ENCODE assay signal across 8 mouse cellular contexts in genomic region chr19:42026158-42026557, GRCm38 (mm10). TPM values are rescaled to one million over a fixed set of nuclear protein-coding genes. Genes with fewer than 3 reads are reported as not detected.
DNase-seq lines count a peak whose midpoint lies in the region; TF ChIP-seq lines count a peak whose summit lies in the region.

No protein-coding gene starts in this region.

- peaks cover 10% of the 10 kb centered on the region for H3K36me3 ChIP-seq in megakaryocyte, embryonic 14.5 days (replicated peaks; ENCODE audit: low read length)

- peaks cover 5% of the 10 kb centered on the region for H3K27me3 ChIP-seq in megakaryocyte, embryonic 14.5 days (replicated peaks)

- H3K4me3 ChIP-seq in left cerebral cortex, adult 2 months = no peak overlapping the region
- H3K4me3 ChIP-seq in megakaryocyte, embryonic 14.5 days (replicated peaks) = peak overlapping the region; percentile 72

- H3K4me1 ChIP-seq in megakaryocyte, embryonic 14.5 days = peaks cover 55% of the 10 kb centered on the region

- H3K27ac ChIP-seq in left cerebral cortex, adult 2 months = no peak overlapping the region

- no peaks in the 10 kb centered on the region for H3K9me3 ChIP-seq in megakaryocyte, embryonic 14.5 days

- TF ChIP-seq CTCF in left cerebral cortex, adult 2 months (IDR thresholded peaks at IDR 0.05) = peak; percentile 98

- peak; percentile 95 for DNase-seq in NIH3T3 (ENCODE audit: low read depth)
- DNase-seq in cerebellum, adult 18-20 months = peak; percentile 89 to 93
- peak; percentile 53 to 93 for DNase-seq in frontal cortex, adult 2 months (ENCODE audit: extremely low spot score in 1 of 2, low spot score in 1 of 2)
- peak; percentile 82 for DNase-seq in induced T-regulatory cell, adult 2 months (ENCODE audit: low read depth)
- peak; percentile 76 to 83 for DNase-seq in left cerebral cortex, adult 2 months (ENCODE audit: extremely low spot score in 1 of 2, low spot score in 2 of 2)
- DNase-seq in right cerebral cortex, adult 2 months (ENCODE audit: low spot score in 2 of 2) = peak; percentile 84 to 92
- DNase-seq in urinary bladder, postnatal 36 days (ENCODE audit: low spot score in 2 of 2) = peak; percentile 75 to 81

- intact Hi-C loops in left cerebral cortex, adult 2 months (cut with DNase I) = loop anchor here (2.0 to 5.0 kb wide), 2 partner anchors 45 to 129 kb away; partner anchors contain the start of genes Mms19, Rrp12 and Ubtd1

RNA-seq across cellular contexts. Expression of gene Ankrd2, which starts 9.6 kb away (rescaled TPM):
- polyA plus RNA-seq in frontal cortex, adult 2 months (2012; rRNA removed) = 0.16 and 0.55 TPM in 2 replicates
- total RNA-seq in left cerebral cortex, adult 2 months (2021) = under 1 TPM in 1 of 2 experiments, not detected in 1; 0.42 TPM
- polyA plus RNA-seq in megakaryocyte, embryonic 14.5 days (2012; ENCODE audit: insufficient read depth, low replicate concordance) = not detected in 2 replicates

RNA-seq across cellular contexts. Expression of gene Hoga1, which starts 19.3 kb away (rescaled TPM):
- 1.5 and 2.0 TPM in 2 replicates for polyA plus RNA-seq in frontal cortex, adult 2 months (2012; rRNA removed)
- 1 to 10 TPM; 4.1 to 4.2 TPM for total RNA-seq in left cerebral cortex, adult 2 months (2021)
- polyA plus RNA-seq in megakaryocyte, embryonic 14.5 days (2012; ENCODE audit: insufficient read depth, low replicate concordance) = 0.93 TPM in 1 of 2 replicates, not detected in the other

RNA-seq across cellular contexts. Expression of gene 4933411K16Rik, which starts 25.9 kb away (rescaled TPM):
- polyA plus RNA-seq in frontal cortex, adult 2 months (2012; rRNA removed) = 0.08 and 0.14 TPM in 2 replicates
- 1 to 10 TPM in 1 of 2 experiments, under 1 TPM in 1; 0.75 to 1.2 TPM for total RNA-seq in left cerebral cortex, adult 2 months (2021)
- polyA plus RNA-seq in megakaryocyte, embryonic 14.5 days (2012; ENCODE audit: insufficient read depth, low replicate concordance) = not detected in 2 replicates

RNA-seq across cellular contexts. Expression of gene Ubtd1, which starts 44.6 kb away (rescaled TPM):
- 21.6 and 21.9 TPM in 2 replicates for polyA plus RNA-seq in frontal cortex, adult 2 months (2012; rRNA removed)
- total RNA-seq in left cerebral cortex, adult 2 months (2021) = 10 to 100 TPM; 10.9 to 12.1 TPM
- 23.1 and 46.7 TPM in 2 replicates for polyA plus RNA-seq in megakaryocyte, embryonic 14.5 days (2012; ENCODE audit: insufficient read depth, low replicate concordance)

RNA-seq across cellular contexts. Expression of gene Mms19, which starts 45.2 kb away (rescaled TPM):
- polyA plus RNA-seq in frontal cortex, adult 2 months (2012; rRNA removed) = 56.3 and 61.7 TPM in 2 replicates
- total RNA-seq in left cerebral cortex, adult 2 months (2021) = 10 to 100 TPM; 34.7 to 38.2 TPM
- 6.0 and 14.4 TPM in 2 replicates for polyA plus RNA-seq in megakaryocyte, embryonic 14.5 days (2012; ENCODE audit: insufficient read depth, low replicate concordance)
